In the genomic region with DNA sequence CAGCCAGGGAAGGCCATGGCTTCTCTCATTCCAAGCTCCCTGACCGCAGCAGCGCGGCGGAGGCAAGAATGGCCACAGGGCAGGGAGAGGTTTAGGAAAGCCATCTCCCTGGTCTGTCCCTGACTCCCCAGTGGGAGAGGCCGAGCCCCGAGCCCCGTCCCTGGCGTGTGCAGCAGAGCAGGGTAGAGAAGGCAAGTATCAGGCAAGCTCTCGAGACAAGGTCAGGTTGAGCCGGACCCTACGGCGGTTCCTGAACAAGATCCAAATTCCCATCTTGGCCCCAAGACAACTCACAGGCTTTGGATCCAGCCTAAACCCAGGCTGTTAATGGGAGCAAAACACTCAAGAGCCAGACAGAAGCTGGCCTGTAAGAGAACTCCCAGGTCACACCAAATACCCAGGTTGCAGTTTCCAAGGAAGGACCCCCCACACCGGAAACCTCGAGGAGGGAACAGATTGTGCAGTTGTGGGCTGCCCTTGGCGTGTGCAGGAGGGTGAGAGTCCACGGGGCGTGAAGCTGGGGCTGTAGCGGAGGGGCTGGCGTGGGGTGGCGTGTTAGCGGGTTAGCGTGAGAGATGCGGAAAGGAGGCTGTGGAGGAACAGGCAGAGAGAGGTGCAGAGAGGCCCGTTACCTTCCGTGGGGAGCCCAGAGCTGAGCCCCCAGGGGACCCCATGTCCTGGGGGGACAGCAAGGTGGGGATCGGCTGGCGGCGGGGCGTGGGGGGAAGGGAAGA, we compare ENCODE assay signal across 20 mouse cellular contexts. TPM values are rescaled to one million over a fixed set of nuclear protein-coding genes. Genes with fewer than 3 reads are reported as not detected.
A peak's percentile ranks its signal among the peaks of the same experiment; 100 is the strongest.
DNase-seq lines count a peak whose midpoint lies in the region; ATAC-seq lines count a peak whose summit lies in the region.
"Had no signal": no experiment of that assay in that cellular context is flagged by ENCODE, and none has a peak within 500 bp of the region (broad histone marks: within the 10 kb centered on the region; RNA-seq: fewer than 3 reads in every experiment).

No protein-coding gene starts in this region.

- H3K4me2 ChIP-seq in forebrain, embryonic 12.5 days = no peak overlapping the region
- H3K4me2 ChIP-seq in forebrain, embryonic 14.5 days (ENCODE audit: low read length) = no peak overlapping the region
- H3K4me2 ChIP-seq: heart, embryonic 11.5 days; limb, embryonic 12.5 days had no signal

- DNase-seq in adrenal gland, adult 2 months = peak; percentile 61
- no peak for DNase-seq in adrenal gland, postnatal 10 days
- no peak for DNase-seq in forebrain, embryonic 14.5 days (ENCODE audit: low spot score)
- DNase-seq in ZHBTc4 (ENCODE audit: low read depth, low spot score) = peak; percentile 27
- peak; percentile 48 for DNase-seq in kidney, postnatal 14 days
- no peak for DNase-seq in lung, adult 18-20 months
- no peak for DNase-seq in right cerebral cortex, postnatal 10 days (ENCODE audit: low spot score in 2 of 2)
- DNase-seq: gastrocnemius, postnatal 36 days; lung, postnatal 14 days; thymus, postnatal 14 days had no signal

- no peak for ATAC-seq in forebrain, embryonic 12.5 days (ENCODE audit: low FRiP score)
- ATAC-seq in forebrain, embryonic 14.5 days = no peak
- ATAC-seq: hindbrain, embryonic 16.5 days; Patski had no signal

- no peak overlapping the region for H3K4me3 ChIP-seq in forebrain, embryonic 12.5 days (replicated peaks)
- H3K4me3 ChIP-seq in forebrain, embryonic 14.5 days (ENCODE audit: low read depth, low read length) = no peak overlapping the region
- H3K4me3 ChIP-seq: limb, embryonic 12.5 days had no signal

- H3K27me3 ChIP-seq in forebrain, embryonic 12.5 days = no peaks in the 10 kb centered on the region; the same call in 1 of the 2 replicates
- H3K27me3 ChIP-seq in forebrain, embryonic 14.5 days (replicated peaks; ENCODE audit: control insufficient read depth, insufficient read depth, low read length) = no peaks in the 10 kb centered on the region

- H3K9ac ChIP-seq in forebrain, embryonic 12.5 days = peak overlapping the region; percentile 2; the same call in 1 of the 2 replicates
- H3K9ac ChIP-seq in forebrain, embryonic 14.5 days (ENCODE audit: low read length) = no peak overlapping the region
- H3K9ac ChIP-seq: limb, embryonic 12.5 days; liver, embryonic 14.5 days had no signal

- H3K27ac ChIP-seq in forebrain, embryonic 12.5 days = no peak overlapping the region
- no peak overlapping the region for H3K27ac ChIP-seq in forebrain, embryonic 14.5 days (ENCODE audit: low read depth, low read length)
- H3K27ac ChIP-seq: limb, embryonic 12.5 days; liver, embryonic 14.5 days had no signal

- WGBS in forebrain, embryonic 12.5 days = 89% methylated on average over 29 of the region's 29 CpGs
- 89% methylated on average over 29 of the region's 29 CpGs for WGBS in forebrain, embryonic 14.5 days

- peaks cover 22% of the 10 kb centered on the region for H3K4me1 ChIP-seq in forebrain, embryonic 12.5 days
- H3K4me1 ChIP-seq in forebrain, embryonic 14.5 days (ENCODE audit: control insufficient read depth, insufficient read depth, low read length) = no peaks in the 10 kb centered on the region; the same call in 1 of the 2 replicates

- H3K9me3 ChIP-seq in forebrain, embryonic 12.5 days = no peaks in the 10 kb centered on the region
- no peaks in the 10 kb centered on the region for H3K9me3 ChIP-seq in forebrain, embryonic 14.5 days (replicated peaks; ENCODE audit: control insufficient read depth, low read length)
- H3K9me3 ChIP-seq: limb, embryonic 12.5 days had no signal

- peaks cover 77% of the 10 kb centered on the region for H3K36me3 ChIP-seq in forebrain, embryonic 12.5 days (replicated peaks)
- peaks cover 96% of the 10 kb centered on the region for H3K36me3 ChIP-seq in forebrain, embryonic 14.5 days (ENCODE audit: control insufficient read depth, insufficient read depth, low read length)
- H3K36me3 ChIP-seq: limb, embryonic 12.5 days had no signal

RNA-seq across cellular contexts. Expression of a gene that starts 21.8 kb away (rescaled TPM):
- under 1 TPM in 1 of 2 experiments, not detected in 1; 0.59 TPM for total RNA-seq in adrenal gland, adult 2 months (2021)
- 0.07 and 0.09 TPM in 2 replicates for polyA plus RNA-seq in adrenal gland, adult 2 months (2012; rRNA removed)
- under 1 TPM in 1 of 2 experiments, not detected in 1; 0.18 TPM for total RNA-seq in adrenal gland, postnatal 10 days (2021)
- 0.50 and 0.79 TPM in 2 replicates for polyA plus RNA-seq in forebrain, embryonic 12.5 days (2016; fragmentation: Nextera tagmentation; extraction: Ambion mirVana)
- polyA plus RNA-seq in forebrain, embryonic 14.5 days (2014; fragmentation: Nextera tagmentation; extraction: Ambion mirVana) = 0.40 TPM in 1 of 2 replicates, not detected in the other
- total RNA-seq: gastrocnemius, postnatal 36 days; heart, postnatal 25 days; layer of hippocampus, adult 18-20 months; left cerebral cortex, adult 18-20 months had no signal
- polyA plus RNA-seq: spleen, adult 2 months had no signal

RNA-seq across cellular contexts. Expression of a gene that starts 54.1 kb away (rescaled TPM):
- 10 to 100 TPM; 11.2 to 13.9 TPM for total RNA-seq in adrenal gland, adult 2 months (2021)
- polyA plus RNA-seq in adrenal gland, adult 2 months (2012; rRNA removed) = 13.8 and 17.9 TPM in 2 replicates
- 10 to 100 TPM in 1 of 2 experiments, 1 to 10 TPM in 1; 7.1 to 10.1 TPM for total RNA-seq in adrenal gland, postnatal 10 days (2021)
- 5.2 and 5.7 TPM in 2 replicates for polyA plus RNA-seq in forebrain, embryonic 12.5 days (2016; fragmentation: Nextera tagmentation; extraction: Ambion mirVana)
- 5.6 and 6.4 TPM in 2 replicates for polyA plus RNA-seq in forebrain, embryonic 14.5 days (2014; fragmentation: Nextera tagmentation; extraction: Ambion mirVana)

Comparison
In these comparisons a context has a peak if more than half of its experiments do, and no peak if none do; other contexts are left out.
1. DNase-seq: peak in adrenal gland, adult 2 months (single experiment), ZHBTc4 (single experiment) and kidney, postnatal 14 days (single experiment); none in adrenal gland, postnatal 10 days (single experiment), forebrain, embryonic 14.5 days (single experiment), lung, adult 18-20 months (0 of 2) and right cerebral cortex, postnatal 10 days (0 of 2).